Mouse (Mus musculus) heart, embryonic 10.5 days (tissue): ENCODE measurements around the gene Crb2. TPM values are rescaled to one million over a fixed set of nuclear protein-coding genes. Genes with fewer than 3 reads are reported as not detected.

Experiments used
- DNase-seq: peaks from one replicate; pipeline ENCODE4 v3.0.0-alpha.2; 2017; ENCODE audit warnings: low spot score
- H3K27ac ChIP-seq: fragments of 300-500 bp; sonication (generic); 2 replicates; pipeline ENCODE4 v1.5.1; 2016; ENCODE audit warnings: mild to moderate bottlenecking
- H3K27me3 ChIP-seq: fragments of 300-500 bp; sonication (generic); 2 replicates; pipeline ENCODE4 v1.6.1; 2016; ENCODE audit warnings: mild to moderate bottlenecking; ENCODE audit not compliant: poor library complexity, insufficient read depth, severe bottlenecking
- H3K36me3 ChIP-seq: fragments of 300-500 bp; sonication (generic); 2 replicates; pipeline ENCODE4 v1.6.1; 2016; ENCODE audit warnings: mild to moderate bottlenecking, moderate library complexity
- H3K4me1 ChIP-seq: fragments of 300-500 bp; sonication (generic); 2 replicates; pipeline ENCODE4 v1.6.1; 2016; ENCODE audit warnings: mild to moderate bottlenecking
- H3K4me3 ChIP-seq: fragments of 300-500 bp; sonication (generic); 2 replicates; pipeline ENCODE4 v1.5.1; 2016; ENCODE audit warnings: mild to moderate bottlenecking, moderate library complexity
- H3K9me3 ChIP-seq: fragments of 300-500 bp; sonication (generic); 2 replicates; pipeline ENCODE4 v1.6.1; 2016; ENCODE audit warnings: mild to moderate bottlenecking, moderate library complexity
- WGBS: fragments of 180-500 bp; shearing (Covaris S2); methylation state at CpG from one replicate; pipeline ENCODE4 v1.1.7; 2016; 5-methylcytosine and 5-hydroxymethylcytosine counted together
- polyA plus RNA-seq: library from polyadenylated mRNA; unstranded; fragments of >200 nt; fragmentation: Nextera tagmentation; extraction: Ambion mirVana; gene quantifications from 2 replicates; pipeline ENCODE4 v1.2.1, GENCODE M21; 2016

Crb2 gene
- polyA plus RNA-seq, 1 experiment from 2014 or later: 18.5 TPM

- H3K9me3 ChIP-seq: no peaks in the 10 kb centered on the region
- DNase-seq: no peak
- WGBS: 84% methylated on average over 2 of the region's 2 CpGs
Observed at GRCm38 (mm10) chr2:37756220-37756930, 19.7 kb upstream of the Crb2 start.

GRCm38 (mm10) chr2:37757016-37757415 lies 19.0 kb upstream of the Crb2 start:
- H3K27ac ChIP-seq: no peak overlapping the region
- no peaks in the 10 kb centered on the region for H3K9me3 ChIP-seq
- H3K4me1 ChIP-seq: peaks cover 30% of the 10 kb centered on the region
- no peak overlapping the region for H3K4me3 ChIP-seq
- WGBS: 76% methylated on average over 5 of the region's 5 CpGs
- H3K27me3 ChIP-seq: peaks cover 20% of the 10 kb centered on the region; the same call in 1 of the 2 replicates
- no peak for DNase-seq
- no peaks in the 10 kb centered on the region for H3K36me3 ChIP-seq

More at GRCm38 (mm10) chr2:37756220-37756930, 19.7 kb upstream of the Crb2 start:
- no peak overlapping the region for H3K4me3 ChIP-seq
- no peak overlapping the region for H3K27ac ChIP-seq
- peaks cover 28% of the 10 kb centered on the region for H3K4me1 ChIP-seq
- H3K36me3 ChIP-seq: no peaks in the 10 kb centered on the region
- peaks cover 20% of the 10 kb centered on the region; the same call in 1 of the 2 replicates for H3K27me3 ChIP-seq

DNA sequence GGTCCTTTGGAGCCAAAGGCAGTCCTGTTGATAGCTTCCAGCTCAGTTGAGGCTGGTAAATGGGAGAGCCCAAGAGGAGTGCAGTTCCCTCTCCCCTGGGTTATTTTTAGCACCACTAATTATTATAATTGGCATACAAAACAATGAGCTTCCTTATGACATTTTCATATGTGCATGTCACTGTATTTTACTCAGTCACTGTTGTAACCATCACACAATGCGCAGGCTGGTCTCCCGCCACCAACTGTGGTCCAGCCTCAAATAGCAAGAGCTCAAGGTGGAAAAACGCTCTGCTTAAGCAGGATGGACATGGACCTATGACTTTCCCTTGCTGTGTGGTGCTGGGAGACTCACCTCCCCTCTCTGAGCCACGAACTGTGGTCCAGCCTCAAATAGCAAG lies 18.3 kb upstream of the Crb2 start:
- H3K4me3 ChIP-seq: no peak overlapping the region
- H3K36me3 ChIP-seq: no peaks in the 10 kb centered on the region
- DNase-seq: no peak
- H3K27me3 ChIP-seq: peaks cover 20% of the 10 kb centered on the region; the same call in 1 of the 2 replicates
- H3K27ac ChIP-seq: peak overlapping the region; percentile 65
- 77% methylated on average over 4 of the region's 4 CpGs for WGBS
- peaks cover 32% of the 10 kb centered on the region for H3K4me1 ChIP-seq
- no peaks in the 10 kb centered on the region for H3K9me3 ChIP-seq

DNA sequence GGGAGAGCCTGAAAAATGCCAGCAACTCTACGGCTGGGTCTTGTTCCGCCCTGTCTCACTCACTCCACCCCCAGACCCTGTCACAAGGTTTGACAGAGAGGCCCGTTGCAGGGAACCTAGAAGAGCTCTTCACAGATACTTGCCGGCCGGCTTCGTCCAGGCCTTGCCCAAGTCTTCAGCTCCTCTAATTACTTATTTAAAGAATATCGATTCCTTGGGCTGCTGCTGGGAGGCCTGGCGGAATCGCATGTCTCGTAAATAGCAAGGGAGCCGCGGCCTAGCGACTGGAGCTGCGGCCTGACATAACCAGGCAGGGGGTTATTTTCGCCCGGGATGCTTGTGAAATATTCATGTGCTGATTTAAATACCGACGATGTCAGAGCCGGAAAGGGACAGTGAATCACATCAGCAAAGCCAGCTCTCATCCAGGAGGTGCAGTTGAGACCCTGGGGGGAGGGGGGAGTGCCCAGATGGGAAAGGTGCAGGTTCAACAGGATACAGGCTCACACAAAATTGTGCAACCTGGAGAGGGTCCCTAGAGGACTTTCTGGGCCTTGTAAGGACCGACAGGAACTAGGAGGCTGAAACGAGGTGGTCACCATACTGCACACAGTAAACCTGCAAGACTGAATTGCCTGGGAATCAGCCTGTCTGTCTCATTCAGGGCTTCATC lies 17.6 kb upstream of the Crb2 start:
- Histone ChIP-seq H3K9me3 (no peaks in the 10 kb centered on the region), H3K4me3 (peak overlapping the region; percentile 37; the same call in 1 of the 2 replicates), H3K27me3 (peaks cover 20% of the 10 kb centered on the region; the same call in 1 of the 2 replicates), H3K4me1 (peaks cover 32% of the 10 kb centered on the region), H3K36me3 (no peaks in the 10 kb centered on the region), H3K27ac (peak overlapping the region; percentile 65)
- no peak for DNase-seq
- 11% methylated on average over 21 of the region's 21 CpGs for WGBS

DNA sequence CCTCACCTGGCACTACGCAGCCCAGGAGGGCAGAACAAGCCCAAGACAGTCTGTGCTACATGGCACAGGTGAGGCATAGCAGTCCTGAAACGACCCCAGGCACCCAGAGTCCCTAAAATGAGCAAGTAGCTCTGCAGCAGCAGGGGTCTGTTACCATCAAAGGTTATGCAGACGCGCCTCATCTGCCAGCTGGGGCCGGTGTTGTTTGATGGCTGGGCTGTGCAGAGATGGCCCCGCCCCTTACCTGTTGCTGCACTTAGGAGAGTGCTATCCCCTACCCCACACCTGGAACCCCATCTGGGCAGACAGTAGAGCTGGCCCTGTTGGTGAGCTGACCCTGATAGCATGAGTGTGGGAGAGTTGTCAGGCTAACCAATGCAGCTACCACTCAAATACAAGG lies 15.4 kb upstream of the Crb2 start:
- Histone ChIP-seq H3K27me3 (peaks cover 12% of the 10 kb centered on the region; the same call in 1 of the 2 replicates), H3K9me3 (no peaks in the 10 kb centered on the region), H3K36me3 (no peaks in the 10 kb centered on the region), H3K4me1 (peaks cover 48% of the 10 kb centered on the region), H3K4me3 (no peak overlapping the region), H3K27ac (no peak overlapping the region)
- no peak for DNase-seq
- 30% methylated on average over 6 of the region's 6 CpGs for WGBS

GRCm38 (mm10) chr2:37763638-37764037 lies 12.4 kb upstream of the Crb2 start:
- Histone ChIP-seq H3K9me3 (no peaks in the 10 kb centered on the region), H3K4me3 (no peak overlapping the region), H3K4me1 (peaks cover 66% of the 10 kb centered on the region), H3K36me3 (no peaks in the 10 kb centered on the region), H3K27ac (no peak overlapping the region), H3K27me3 (0 out of 2 replicates have a peak, but pooled peaks cover 4% of the 10 kb centered on the region)
- no peak for DNase-seq
- 48% methylated on average over 3 of the region's 3 CpGs for WGBS

DNA sequence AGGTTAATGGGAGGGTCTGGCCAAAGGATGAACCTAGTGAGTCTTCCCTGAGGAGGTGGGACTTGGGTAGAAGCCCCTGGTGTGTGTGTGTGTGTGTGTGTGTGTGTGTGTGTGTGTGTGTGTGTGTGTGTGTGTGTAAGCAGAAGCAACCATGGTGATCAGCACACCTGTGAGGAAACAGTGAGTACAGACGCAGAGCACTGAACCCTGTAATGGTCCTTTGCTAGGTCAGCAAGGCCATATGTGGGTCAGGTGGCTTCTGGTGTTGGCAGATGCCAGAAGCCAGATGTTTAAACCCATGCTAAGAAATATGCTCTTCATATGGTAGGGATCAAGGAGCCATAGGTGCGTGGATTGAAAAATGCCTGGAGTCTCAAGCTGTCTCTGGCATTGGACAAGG lies 11.5 kb upstream of the Crb2 start:
- Histone ChIP-seq H3K36me3 (no peaks in the 10 kb centered on the region), H3K9me3 (no peaks in the 10 kb centered on the region), H3K27ac (peak overlapping the region; percentile 57), H3K4me3 (no peak overlapping the region), H3K27me3 (0 out of 2 replicates have a peak, but pooled peaks cover 4% of the 10 kb centered on the region), H3K4me1 (peaks cover 69% of the 10 kb centered on the region)
- DNase-seq: no peak
- WGBS: 90% methylated on average over 2 of the region's 2 CpGs

DNA sequence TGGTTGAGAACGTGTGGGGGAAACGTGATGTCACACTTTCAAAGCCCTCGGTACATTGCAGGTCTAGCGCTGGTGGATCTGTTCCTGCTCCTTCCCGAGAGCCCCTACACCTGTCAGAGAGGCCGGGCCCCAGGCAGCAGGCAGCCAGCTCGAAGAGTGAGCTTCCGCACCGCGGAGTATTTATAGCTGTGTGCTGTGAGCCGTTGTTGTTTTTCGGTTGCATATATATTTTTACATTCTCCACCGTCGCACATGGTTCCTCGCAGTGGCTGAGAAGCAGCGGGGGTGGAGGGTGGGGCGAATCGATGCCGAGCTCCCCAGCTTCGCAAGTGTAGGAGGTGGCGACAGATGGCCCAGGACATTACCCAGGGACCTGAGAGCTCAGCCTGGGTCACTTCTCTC lies 11.0 kb upstream of the Crb2 start:
- no peaks in the 10 kb centered on the region for H3K36me3 ChIP-seq
- H3K4me3 ChIP-seq: peak overlapping the region; percentile 34
- H3K9me3 ChIP-seq: no peaks in the 10 kb centered on the region
- H3K27me3 ChIP-seq: 0 out of 2 replicates have a peak, but pooled peaks cover 4% of the 10 kb centered on the region
- 9% methylated on average over 21 of the region's 21 CpGs for WGBS
- no peak for DNase-seq
- H3K4me1 ChIP-seq: peaks cover 64% of the 10 kb centered on the region
- peak overlapping the region; percentile 57 for H3K27ac ChIP-seq

DNA sequence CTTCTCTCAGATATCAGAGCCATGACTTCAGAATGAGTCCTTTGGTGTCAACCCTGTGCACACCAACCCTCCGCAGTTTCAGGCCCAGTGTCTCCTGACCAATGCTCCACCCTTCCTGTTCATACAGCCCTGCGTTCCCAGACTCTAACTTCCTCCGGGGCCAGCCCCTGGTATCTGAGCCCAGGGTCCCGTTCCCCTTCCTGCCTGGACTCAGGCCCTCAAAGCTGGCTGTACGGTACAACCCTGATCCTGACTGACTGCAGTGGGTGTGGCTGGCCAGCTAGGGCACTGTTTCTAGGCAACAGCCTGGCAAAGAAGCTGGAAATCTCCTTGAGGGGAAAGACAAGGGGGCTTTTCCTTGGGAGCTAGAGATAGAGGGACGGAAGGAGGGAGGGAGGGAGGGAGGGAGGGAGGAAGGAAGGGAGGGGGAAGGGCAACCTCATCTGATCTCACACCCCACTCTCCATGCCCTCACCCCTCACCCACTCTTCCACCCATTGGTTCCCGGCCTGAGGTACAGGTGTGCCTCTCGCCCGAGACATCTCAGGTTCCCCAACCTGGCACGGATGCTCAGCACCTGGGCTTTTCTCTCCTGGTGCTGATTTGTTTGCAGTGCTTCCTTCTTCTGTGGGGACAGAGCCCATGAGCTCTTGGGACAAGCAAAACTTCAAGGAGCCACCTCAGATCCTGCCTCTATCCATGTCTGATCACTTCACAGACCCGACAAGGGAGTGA lies 9.9 kb upstream of the Crb2 start:
- Histone ChIP-seq H3K9me3 (no peaks in the 10 kb centered on the region), H3K27me3 (no peaks in the 10 kb centered on the region), H3K4me1 (peaks cover 59% of the 10 kb centered on the region), H3K4me3 (no peak overlapping the region; the same call in 1 of the 2 replicates), H3K36me3 (no peaks in the 10 kb centered on the region), H3K27ac (peak overlapping the region; percentile 57)
- no peak for DNase-seq
- 39% methylated on average over 11 of the region's 11 CpGs for WGBS

- Histone ChIP-seq H3K4me1 (peaks cover 61% of the 10 kb centered on the region), H3K9me3 (no peaks in the 10 kb centered on the region), H3K36me3 (no peaks in the 10 kb centered on the region), H3K27ac (peak overlapping the region; percentile 57), H3K27me3 (no peaks in the 10 kb centered on the region), H3K4me3 (peak overlapping the region; percentile 24)
- WGBS: 4% methylated on average over 9 of the region's 9 CpGs
- no peak for DNase-seq
Observed at GRCm38 (mm10) chr2:37767080-37767547, 8.9 kb upstream of the Crb2 start.

GRCm38 (mm10) chr2:37767739-37768138 lies 8.3 kb upstream of the Crb2 start:
- Histone ChIP-seq H3K27me3 (no peaks in the 10 kb centered on the region), H3K4me1 (peaks cover 60% of the 10 kb centered on the region), H3K27ac (peak overlapping the region; percentile 57; the same call in 1 of the 2 replicates), H3K4me3 (no peak overlapping the region), H3K36me3 (no peaks in the 10 kb centered on the region), H3K9me3 (no peaks in the 10 kb centered on the region)
- DNase-seq: no peak
- 65% methylated on average over 3 of the region's 3 CpGs for WGBS

DNA sequence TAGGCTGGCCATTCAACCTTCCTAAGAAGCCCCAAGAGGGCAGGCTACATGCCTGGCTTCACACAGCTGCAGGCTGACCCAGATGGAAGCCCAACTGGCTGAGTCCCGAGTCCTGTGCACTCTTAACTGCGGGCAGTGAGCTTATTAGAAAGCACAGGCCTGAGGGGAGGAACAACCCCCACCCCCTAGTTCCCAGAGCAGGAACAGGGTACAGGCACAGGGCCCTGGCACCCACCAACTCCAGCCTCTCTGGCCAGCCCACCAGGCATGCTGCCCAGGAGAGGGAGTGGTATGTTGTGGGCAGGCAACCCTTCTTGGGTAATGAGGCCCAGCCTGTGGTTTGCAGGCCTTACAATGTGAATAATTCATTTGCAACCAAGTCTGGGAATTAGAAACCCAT lies 7.1 kb upstream of the Crb2 start:
- H3K4me1 ChIP-seq: peaks cover 60% of the 10 kb centered on the region
- H3K36me3 ChIP-seq: no peaks in the 10 kb centered on the region
- WGBS: 83% methylated on average over 2 of the region's 2 CpGs
- peak overlapping the region; percentile 39 for H3K27ac ChIP-seq
- no peaks in the 10 kb centered on the region for H3K9me3 ChIP-seq
- no peak overlapping the region for H3K4me3 ChIP-seq
- H3K27me3 ChIP-seq: no peaks in the 10 kb centered on the region
- DNase-seq: no peak
